Mouse (Mus musculus): Measurements from ENCODE around the gene Dock2. TPM values are rescaled to one million over a fixed set of nuclear protein-coding genes. Genes with fewer than 3 reads are reported as not detected.

Gene Dock2
- total RNA-seq, 2 experiments from 2014 or later: 0.71 to 1.1 TPM

DNA sequence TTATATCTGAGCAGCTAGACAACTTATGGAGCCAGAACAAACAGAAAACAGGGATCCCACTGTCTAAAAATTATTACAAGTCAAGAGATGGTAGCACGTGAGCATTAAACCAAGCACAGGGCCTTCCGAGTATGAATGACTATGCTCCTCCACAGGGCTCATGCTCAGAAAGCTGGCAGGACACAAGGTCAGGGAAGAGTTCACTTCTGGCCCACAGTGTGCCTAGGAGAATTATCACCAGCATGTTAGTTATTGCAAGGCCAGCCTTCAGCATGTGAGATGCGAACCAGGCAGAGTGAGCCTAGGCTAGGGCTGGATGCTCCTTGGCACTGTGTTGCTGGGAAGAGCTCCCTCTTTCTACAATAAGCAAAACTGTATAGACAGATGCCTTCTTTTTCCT lies 475.0 kb downstream of the Dock2 start:
- intact Hi-C loops (cut with DNase I): no loop called here
- no peak for TF ChIP-seq CTCF (IDR thresholded peaks at IDR 0.05)
- Histone ChIP-seq H3K4me3 (no peak overlapping the region), H3K27ac (no peak overlapping the region)
- DNase-seq: no peak

- H3K27ac ChIP-seq: no peak overlapping the region
- H3K4me3 ChIP-seq: no peak overlapping the region
- intact Hi-C loops (cut with DNase I): no loop called here
- no peak for TF ChIP-seq CTCF (IDR thresholded peaks at IDR 0.05)
- no peak for DNase-seq
Measured at GRCm38 (mm10) chr11:34306231-34306630, 477.5 kb downstream of the Dock2 start.

GRCm38 (mm10) chr11:34300064-34300463 lies 483.6 kb downstream of the Dock2 start:
- intact Hi-C loops (cut with DNase I): no loop called here
- Histone ChIP-seq H3K4me3 (no peak overlapping the region), H3K27ac (no peak overlapping the region)
- TF ChIP-seq CTCF (IDR thresholded peaks at IDR 0.05): no peak
- DNase-seq: no peak

DNA sequence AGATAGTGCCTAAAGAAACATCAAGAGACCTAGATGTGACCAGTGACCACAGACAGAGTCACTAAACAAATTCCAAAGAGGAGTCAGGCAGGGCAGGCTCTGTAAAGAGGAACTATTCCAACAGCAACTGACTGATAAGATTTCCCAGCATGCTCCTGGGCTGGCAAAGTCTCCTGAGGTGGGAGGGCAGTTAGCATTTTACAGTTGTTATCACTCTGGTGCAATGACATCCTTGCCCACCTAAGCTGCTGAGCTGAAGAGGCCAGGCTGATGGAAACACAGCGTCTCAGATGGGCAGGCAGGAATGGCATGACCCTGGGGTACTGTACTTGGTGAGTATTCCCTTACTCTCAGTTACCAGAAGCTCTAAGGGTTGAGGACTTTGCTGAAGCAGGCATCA lies 484.1 kb downstream of the Dock2 start:
- no peak for TF ChIP-seq CTCF (IDR thresholded peaks at IDR 0.05)
- no peak overlapping the region for H3K4me3 ChIP-seq
- no peak for DNase-seq
- intact Hi-C loops (cut with DNase I): no loop called here
- H3K27ac ChIP-seq: no peak overlapping the region

DNA sequence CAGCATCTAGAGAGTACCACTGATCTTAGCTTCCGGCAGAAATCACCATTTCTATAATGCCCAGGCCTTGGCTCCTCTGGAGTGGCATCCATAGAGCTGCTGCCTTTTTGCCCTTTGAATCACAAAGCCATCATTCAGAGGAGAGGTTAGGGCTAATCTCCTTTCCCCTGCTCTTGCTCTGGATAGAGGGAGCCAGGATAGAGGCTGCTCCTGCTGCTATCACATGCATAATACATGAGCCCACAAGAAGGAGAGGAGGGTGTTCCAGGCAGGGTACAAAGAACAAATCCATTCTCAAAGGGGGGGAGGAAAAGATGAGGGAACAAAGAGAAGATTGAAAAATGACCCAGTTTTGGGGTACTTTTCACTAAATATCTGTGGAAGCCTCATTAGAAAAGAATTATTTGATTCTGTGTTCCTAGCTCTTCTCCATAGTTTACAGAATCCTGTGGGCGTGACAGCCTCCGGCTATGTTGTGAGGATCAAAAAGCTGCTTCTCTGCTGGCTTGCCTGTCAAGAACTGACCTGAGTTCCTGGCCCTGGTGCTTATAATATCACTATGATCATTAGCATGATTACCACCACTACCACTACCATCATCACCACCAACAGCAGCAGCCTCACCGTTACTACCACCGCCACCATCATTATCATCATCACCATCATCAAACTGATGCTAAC lies 485.9 kb downstream of the Dock2 start:
- Histone ChIP-seq H3K4me3 (no peak overlapping the region), H3K27ac (no peak overlapping the region)
- no peak for TF ChIP-seq CTCF (IDR thresholded peaks at IDR 0.05)
- intact Hi-C loops (cut with DNase I): no loop called here
- no peak for DNase-seq

DNA sequence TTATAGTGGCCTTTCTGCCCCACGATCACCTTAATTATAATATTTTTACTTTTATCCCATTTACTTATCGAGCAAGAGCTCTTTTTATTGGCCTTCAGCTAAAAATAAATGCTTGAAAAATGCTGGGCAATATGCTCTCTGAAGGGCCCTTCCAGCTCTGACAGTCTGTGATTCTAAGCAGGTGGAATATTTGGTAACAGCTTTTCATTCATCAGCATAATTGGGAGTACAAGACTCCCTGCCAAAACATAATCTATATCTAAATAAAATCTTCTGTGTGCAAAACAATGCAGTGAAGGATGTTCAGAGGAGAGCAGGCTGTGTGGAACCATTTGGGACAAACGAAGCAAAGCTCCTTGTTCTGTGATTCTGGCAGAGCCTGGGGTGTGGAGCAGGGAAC lies 492.4 kb downstream of the Dock2 start:
- Histone ChIP-seq H3K4me3 (no peak overlapping the region), H3K27ac (no peak overlapping the region)
- intact Hi-C loops (cut with DNase I): no loop called here
- TF ChIP-seq CTCF (IDR thresholded peaks at IDR 0.05): no peak
- DNase-seq: no peak

DNA sequence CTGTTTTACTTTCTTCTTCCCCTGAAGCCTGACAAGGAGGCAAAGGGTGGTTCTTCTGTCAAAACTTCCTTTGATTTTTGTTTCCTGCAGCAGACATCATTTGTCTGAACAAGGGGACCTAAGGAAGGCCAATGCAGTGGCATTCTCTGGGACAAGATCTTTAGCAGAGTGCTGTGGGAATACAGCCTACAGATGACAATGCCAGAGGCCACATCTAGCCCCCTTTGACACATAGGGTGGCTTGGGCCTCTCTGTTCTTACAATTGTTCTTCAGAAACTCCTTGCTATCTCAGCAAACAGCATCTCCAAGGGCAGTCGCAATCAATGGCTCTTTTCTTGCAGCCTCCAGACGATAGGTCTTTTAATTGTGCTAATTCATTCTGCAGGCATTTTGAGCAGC lies 493.0 kb downstream of the Dock2 start:
- no peak for DNase-seq
- intact Hi-C loops (cut with DNase I): no loop called here
- TF ChIP-seq CTCF (IDR thresholded peaks at IDR 0.05): no peak

GRCm38 (mm10) chr11:34290265-34290664 lies 493.4 kb downstream of the Dock2 start:
- intact Hi-C loops (cut with DNase I): no loop called here
- H3K27ac ChIP-seq: no peak overlapping the region
- no peak for DNase-seq
- no peak overlapping the region for H3K4me3 ChIP-seq
- TF ChIP-seq CTCF (IDR thresholded peaks at IDR 0.05): no peak

More for the DNA sequence above, 493.0 kb downstream of the Dock2 start:
- Histone ChIP-seq H3K4me3 (no peak overlapping the region), H3K27ac (no peak overlapping the region)

DNA sequence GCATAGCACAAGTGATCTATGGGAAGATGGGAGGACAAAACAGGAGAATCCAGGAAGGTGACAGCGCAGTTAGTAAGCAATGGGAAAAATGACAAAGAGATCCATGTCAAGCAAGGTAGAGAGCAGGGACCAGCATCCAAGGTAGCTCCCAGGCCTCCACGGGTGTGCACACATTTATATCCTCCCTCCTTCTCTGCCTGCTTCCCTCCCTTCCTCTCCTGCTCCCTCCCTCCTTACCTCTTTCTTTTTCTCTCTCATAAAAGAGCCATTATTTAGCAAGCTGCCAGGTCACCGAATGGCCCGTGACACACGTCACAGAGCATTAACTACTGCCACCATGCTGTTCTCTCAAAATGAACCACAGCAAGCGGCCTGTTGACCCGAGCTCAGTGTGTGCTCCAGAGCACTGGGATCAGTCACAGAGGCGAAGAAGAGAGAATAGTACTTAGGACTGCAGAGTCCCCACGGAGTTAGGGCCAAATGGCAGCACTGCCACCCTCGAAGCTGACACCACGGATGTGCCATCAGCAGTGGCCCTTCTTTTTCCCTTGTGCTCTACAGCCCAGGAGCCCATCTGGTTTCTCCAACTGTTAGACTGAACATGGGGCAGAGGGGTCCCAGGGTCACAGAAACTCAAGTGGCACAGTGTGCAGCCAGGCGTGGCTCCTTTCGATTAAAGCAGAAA lies 499.4 kb downstream of the Dock2 start:
- Histone ChIP-seq H3K4me3 (no peak overlapping the region), H3K27ac (no peak overlapping the region)
- DNase-seq: no peak
- TF ChIP-seq CTCF (IDR thresholded peaks at IDR 0.05): no peak
- intact Hi-C loops (cut with DNase I): no loop called here

DNA sequence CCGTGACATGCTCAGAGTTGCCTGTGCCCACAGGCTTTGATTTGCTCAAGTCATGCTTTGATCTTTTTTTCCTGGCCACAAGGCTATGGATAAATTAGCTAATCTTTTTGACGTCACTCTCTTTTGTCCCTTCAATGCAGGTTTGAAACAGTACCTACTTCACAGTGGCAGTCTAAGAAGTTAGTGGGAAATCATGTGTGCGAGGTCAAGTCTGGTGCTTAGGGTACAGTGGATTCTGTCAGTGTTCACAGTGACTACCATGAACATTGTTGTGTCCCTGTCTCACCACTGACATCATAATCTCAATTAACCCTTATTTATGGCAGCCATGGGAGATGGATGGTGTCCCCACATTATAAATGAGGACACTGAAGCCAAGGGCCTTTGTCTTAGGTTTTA lies 506.6 kb downstream of the Dock2 start:
- Histone ChIP-seq H3K27ac (no peak overlapping the region), H3K4me3 (no peak overlapping the region)
- intact Hi-C loops (cut with DNase I): no loop called here
- DNase-seq: no peak
- no peak for TF ChIP-seq CTCF (IDR thresholded peaks at IDR 0.05)

DNA sequence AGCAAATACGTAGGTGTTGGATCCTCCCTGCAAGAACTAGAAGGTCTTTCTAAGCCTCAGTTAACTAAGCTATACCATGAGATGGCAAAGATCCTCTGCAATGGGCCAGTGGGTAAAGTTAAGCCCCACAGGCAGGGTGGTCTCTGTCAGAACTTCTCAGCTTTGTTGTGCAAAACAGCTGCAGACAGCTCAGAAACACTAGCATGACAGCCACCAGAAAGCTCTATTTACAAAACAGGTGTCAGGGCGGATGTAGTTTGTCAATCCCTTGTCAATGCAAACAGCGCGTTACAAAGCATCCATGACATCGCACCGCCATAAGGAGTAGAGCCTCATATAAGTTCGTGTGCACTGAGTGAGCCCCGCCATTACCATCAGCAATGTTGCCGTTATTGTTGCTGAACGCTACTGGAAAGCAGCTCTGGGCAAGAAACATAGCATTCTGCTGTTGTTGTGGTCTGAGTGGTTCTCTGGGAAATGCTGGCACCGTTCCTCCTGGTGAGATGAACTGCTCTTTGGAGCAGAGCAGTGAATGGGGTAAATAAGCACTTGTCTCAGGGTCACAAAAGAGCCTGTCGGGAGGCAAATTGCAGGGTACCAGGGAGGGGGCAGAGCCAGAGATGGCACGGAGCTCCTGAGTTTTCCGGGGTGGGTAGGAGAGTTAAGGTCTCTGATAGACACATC lies 507.2 kb downstream of the Dock2 start:
- TF ChIP-seq CTCF (IDR thresholded peaks at IDR 0.05): no peak
- intact Hi-C loops (cut with DNase I): no loop called here
- H3K27ac ChIP-seq: no peak overlapping the region
- no peak for DNase-seq
- H3K4me3 ChIP-seq: no peak overlapping the region

- Histone ChIP-seq H3K27ac (no peak overlapping the region), H3K4me3 (no peak overlapping the region)
- no peak for DNase-seq
- peak; percentile 41 for TF ChIP-seq CTCF (IDR thresholded peaks at IDR 0.05)
- intact Hi-C loops (cut with DNase I): no loop called here
Measured at GRCm38 (mm10) chr11:34275941-34276340, 507.8 kb downstream of the Dock2 start.

DNA sequence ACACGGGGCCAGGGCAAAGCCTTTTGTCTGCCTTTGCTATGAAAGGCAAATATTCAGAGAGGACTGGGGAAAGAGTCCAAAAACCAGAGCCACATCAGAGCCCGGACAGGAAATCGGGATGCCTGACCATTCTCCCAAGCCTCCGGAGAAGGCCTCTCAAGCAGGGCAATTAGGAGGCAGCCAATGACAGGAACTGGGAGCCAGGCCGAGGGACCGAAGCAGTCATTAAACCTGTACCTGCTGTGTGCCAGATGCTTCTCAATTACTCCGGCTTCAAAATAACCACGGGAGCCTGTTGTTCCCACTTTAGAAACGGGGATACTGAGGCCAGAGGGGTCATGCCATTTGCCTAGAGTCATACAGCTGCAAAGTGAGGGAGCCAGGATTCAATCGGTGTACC lies 511.7 kb downstream of the Dock2 start:
- Histone ChIP-seq H3K4me3 (no peak overlapping the region), H3K27ac (no peak overlapping the region)
- intact Hi-C loops (cut with DNase I): no loop called here
- no peak for TF ChIP-seq CTCF (IDR thresholded peaks at IDR 0.05)
- DNase-seq: peak; percentile 19

Measured in gastrocnemius, adult 2 months (tissue).